Mouse (Mus musculus) thymus, postnatal 14 days (tissue): ENCODE results near the gene Zfp119a.
"Not testable (repeated sequence)": the region's sequence is repeated elsewhere in the genome, so short reads cannot be mapped to it uniquely, and the experiment has no call there.

Experiments used
- DNase-seq: peaks from one replicate; pipeline ENCODE4 v3.0.0; 2021

Zfp119a gene

DNA sequence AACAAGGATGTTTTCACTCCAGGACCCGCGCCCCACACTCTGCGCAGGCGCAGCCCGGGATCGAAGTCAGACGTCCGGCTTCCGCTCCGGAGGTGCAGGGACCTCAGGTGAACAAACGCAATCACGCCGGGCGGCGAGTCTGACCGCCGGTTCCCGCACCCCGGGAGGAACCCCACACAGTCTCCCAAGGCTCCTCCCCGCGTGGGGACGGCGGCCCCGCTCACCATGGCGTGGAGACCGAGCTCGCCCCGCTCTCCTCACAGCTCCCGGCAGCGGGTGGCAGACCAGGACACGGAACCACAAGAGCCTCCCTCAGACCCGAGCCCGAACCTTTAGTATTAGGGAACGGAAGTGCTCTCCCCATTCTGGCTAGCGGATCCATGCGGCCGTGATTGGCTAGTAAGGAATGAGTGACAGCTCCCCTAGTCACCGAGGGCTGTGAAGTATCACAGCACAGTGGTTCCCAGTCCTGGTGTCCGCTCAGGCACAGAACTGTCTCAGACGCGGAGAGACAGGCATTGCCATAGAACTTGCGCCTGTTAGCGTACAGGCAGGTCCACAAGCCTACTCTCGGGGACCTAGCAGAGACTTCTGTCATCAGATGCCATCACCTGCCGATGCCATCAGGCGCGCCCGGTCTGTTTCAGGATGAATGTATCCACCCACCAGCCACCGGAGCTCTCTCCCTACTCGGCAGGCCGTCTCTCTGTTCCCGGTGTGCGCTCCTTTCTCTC lies at the start of gene Zfp119a:
Gene Zfp119a (minus strand): TSS at position 295 of the 734 bp plus-strand sequence.
- DNase-seq: peak; percentile 55

DNA sequence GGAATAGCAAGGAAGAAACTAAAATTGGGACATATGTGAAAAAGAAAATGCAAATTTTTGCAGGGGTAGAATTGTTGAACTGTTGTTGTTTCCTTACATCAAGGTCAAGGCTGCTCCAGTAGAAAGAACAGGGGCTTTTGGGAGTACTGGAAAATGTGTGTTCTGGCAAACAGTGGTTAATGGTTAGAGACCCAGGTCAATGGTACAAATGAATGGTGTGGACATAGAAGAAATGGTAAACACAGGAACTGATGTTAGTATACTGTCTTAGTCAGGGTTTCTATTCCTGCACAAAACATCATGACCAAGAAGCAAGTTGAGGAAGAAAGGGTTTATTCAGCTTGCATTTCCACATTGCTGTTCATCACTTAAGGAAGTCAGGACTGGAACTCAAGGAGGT lies 27.9 kb upstream of the Zfp119a start:
- no peak for DNase-seq

GRCm38 (mm10) chr17:55904131-55904530 lies 25.4 kb upstream of the Zfp119a start:
- no peak for DNase-seq

- no peak for DNase-seq
Measured at GRCm38 (mm10) chr17:55903687-55904086, 25.0 kb upstream of the Zfp119a start.

- DNase-seq: no peak
Measured at GRCm38 (mm10) chr17:55903087-55903486, 24.4 kb upstream of the Zfp119a start.

GRCm38 (mm10) chr17:55892406-55892955 lies 13.8 kb upstream of the Zfp119a start:
- DNase-seq: peak; percentile 13

DNA sequence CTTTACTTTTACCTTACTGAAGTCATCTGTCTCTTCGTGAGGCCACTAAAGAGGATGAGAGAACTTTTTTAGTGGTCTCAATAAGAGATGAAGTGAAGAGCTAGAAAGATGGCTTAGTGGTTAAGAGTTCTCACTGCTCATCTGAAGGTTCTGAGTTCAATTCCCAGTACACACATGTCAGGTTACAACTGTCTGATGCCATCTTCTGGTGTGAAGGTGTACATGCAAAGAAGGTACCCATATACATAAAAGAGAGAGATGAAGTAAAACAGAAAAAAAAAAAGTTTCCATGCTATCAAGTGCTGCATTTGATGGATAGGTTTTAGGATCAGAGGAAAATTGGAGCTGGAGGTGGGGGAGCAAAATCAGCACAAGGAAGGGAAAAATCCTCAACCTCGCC lies 6.2 kb upstream of the Zfp119a start:
- DNase-seq: no peak

DNA sequence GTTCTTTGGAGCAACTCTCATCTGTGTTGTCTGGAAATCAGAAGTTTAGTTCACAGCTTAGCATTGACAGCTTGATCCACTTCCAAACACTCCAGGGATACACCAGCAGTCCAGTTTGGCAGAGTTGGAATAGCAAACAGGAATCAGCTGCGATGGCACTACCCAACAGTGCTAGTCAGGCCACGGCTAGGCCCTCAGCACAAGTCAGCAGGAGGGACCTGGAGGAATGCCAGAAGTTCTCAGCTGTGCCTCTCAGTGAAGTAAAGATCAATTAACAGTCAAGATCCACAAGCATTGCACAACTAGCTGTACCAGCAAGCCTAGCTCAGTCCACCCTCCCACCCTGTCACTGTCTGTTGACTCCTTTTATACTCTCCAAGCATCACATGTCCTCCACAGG lies 4.9 kb upstream of the Zfp119a start:
- no peak for DNase-seq

DNA sequence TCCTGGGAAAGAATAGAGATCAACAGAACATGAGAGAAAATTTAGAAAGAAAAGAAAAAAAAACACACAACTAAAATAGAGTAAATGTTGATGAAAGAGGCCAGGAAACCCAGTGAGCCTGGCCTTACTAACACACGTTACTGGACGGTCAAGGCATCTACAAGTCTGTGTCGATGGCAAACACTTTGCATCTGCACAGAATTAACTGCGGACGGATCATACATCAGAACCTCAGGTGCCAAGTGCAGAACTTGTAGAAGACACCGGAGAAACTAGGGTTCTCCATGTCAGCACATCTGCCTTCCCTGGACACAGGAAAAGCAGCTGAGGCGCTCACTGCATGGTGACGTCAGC lies 471 bp downstream of the Zfp119a start:
- DNase-seq: not testable (repeated sequence)

GRCm38 (mm10) chr17:55877184-55877583 lies 1.5 kb downstream of the Zfp119a start:
- no peak for DNase-seq

DNA sequence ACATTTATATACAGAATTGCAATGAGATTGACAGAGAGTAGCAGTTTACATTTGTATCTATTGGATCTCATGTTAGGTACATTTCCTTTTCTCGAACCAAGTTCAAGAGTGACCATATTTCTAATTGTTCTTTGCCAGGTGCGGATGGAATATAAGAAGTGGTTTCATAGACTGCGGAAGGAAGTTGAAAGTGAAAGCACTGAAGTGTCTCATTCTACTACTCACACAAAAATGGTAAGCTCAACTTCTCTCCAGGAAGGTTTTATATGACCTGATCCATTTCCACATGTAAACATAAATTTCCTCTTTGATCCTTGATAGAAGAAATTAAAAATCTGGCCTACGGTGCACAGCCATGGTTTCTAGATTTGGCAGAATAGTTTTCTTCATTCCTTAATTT lies 35.7 kb downstream of the Zfp119a start:
- no peak for DNase-seq

- DNase-seq: no peak
Measured at GRCm38 (mm10) chr17:55821566-55821965, 57.2 kb downstream of the Zfp119a start.

- no peak for DNase-seq
Measured at GRCm38 (mm10) chr17:55816853-55817252, 61.9 kb downstream of the Zfp119a start.
